Mouse (Mus musculus): ENCODE data around the gene Jph2.

Jph2 gene

DNA sequence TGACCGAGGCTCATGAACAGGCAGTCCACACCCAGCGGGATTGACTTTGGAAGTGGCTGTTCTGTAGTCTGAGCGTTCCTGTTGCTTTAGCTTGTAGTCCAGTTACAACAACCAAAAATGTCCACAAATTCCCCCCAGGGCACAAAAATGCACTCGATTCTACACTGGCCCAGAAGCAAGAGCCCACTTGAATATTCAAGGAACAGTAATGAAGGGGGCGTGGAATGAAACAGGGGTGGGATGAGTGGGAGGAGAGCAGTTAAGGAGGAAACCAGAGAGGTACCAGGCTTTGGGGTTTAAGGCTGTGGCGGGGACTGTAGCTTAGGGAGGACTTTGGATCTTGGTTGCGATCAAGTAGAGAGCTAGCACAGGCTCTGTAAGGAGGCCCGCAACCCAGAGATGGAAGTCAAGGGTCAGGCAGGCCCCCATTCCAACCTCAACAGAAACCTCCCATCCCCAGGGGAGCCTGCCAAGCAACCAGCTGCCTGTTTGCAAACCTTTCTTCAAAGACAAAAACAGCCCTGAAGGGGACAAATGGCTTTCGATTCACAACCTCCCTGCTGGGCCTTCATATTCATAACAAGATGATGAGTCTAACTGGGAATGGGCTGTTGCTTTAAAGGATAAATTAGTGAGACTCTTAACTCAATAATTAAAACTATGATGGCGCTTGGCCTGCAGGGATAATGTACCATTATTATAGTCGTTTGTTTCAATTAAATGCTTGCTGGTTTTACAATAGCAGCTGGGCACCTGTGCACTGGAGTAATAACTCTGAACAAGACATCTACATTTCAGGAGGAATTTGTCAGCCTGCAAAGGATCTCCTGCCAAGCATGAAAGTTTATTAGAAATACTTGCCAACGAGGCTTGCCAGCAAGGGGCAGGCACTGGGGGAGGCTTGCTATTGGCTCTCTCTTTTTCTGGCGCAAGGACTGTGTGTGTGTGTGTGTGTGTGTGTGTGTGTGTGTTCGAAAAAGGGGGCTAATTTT lies 97.4 kb downstream of the Jph2 start:
- peak; percentile 36 for DNase-seq

DNA sequence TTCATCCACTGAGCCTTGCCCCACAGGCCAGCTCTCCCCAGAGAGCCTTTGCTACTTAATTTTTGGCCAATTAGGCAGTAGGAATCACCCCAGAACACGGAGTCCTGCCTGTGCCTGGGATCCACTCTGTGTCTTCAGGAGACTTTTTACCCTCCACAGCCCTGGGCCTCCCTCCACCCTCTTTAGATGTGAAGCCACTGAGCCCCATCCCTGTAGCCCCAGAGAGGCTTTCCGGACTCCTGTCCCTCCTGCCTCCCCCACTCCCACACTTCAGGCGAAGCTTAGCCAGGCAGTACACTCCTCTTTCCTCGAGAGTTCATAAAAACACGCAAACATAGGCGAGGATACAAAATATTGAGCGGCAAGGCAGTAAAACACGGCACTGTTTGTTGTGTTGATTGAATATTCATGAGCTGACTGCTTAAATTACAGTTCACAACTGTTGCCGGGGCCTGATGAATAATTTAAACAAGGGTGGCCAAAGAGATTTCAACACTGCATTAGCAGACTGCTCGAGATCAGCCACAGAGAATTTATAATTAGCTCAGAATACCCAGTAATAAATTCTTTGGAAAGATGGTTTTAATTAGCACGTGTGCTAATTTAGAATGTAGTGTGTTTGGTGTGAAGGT lies 100.7 kb downstream of the Jph2 start:
- DNase-seq: no peak

DNA sequence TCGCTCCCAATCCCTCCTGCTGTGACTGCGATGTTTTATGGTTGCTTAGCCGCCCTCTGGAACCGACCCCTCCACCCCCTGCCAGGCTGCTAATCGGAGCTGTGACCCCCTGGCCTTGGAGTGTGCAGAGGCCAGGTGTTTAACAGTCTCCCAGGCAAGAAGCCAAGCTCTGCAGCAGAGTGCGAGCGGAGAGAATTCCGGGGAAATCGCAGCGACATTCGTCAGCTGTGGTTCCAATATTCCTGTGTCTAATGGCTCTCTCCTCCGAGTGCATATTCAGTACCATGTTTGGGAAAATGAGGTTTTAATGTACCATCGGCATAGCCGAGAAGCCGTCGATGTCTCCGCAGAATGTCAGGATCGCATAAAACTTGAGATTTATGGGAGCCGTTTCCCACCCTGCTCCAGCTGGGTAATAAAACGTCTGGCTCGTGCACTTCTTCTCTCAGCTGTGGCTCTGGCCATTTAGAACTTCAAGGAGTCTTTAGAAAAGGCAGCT lies 108.9 kb downstream of the Jph2 start:
- DNase-seq: peak; percentile 29
